Mouse (Mus musculus) CH12.LX (cell line): Measurements from ENCODE around the gene Clec2d. TPM values are rescaled to one million over a fixed set of nuclear protein-coding genes. Genes with fewer than 3 reads are reported as not detected.

Source experiments
- DNase-seq: peaks from one replicate; pipeline ENCODE4 v3.0.0-alpha.2; 2013; ENCODE audit errors: extremely low read depth
- H3K27ac ChIP-seq: 2 replicates; pipeline ENCODE4 v1.5.1; 2012; ENCODE audit warnings: low read depth, mild to moderate bottlenecking, control low read depth, moderate library complexity; ENCODE audit not compliant: insufficient read depth
- H3K27me3 ChIP-seq: replicated peaks from 2 replicates; pipeline ENCODE3; 2012; ENCODE audit warnings: inconsistent platforms
- H3K36me3 ChIP-seq, 2 experiments: replicated peaks in 1 of 2; 2 replicates each; pipeline versions ENCODE3 to v1.6.1; 2012; ENCODE audit warnings: inconsistent platforms in 1 of 2, low read length in 1 of 2, mild to moderate bottlenecking in 1 of 2, mixed read lengths in 1 of 2, moderate library complexity in 1 of 2; ENCODE audit not compliant: control insufficient read depth in 1 of 2, insufficient read depth in 1 of 2
- H3K4me1 ChIP-seq, 2 experiments: 2 replicates each; pipeline ENCODE4 v1.6.1; 2012; ENCODE audit warnings: inconsistent platforms in 1 of 2, moderate library complexity in 1 of 2; ENCODE audit not compliant: insufficient read depth in 2 of 2, control insufficient read depth in 1 of 2
- H3K4me2 ChIP-seq: 2 replicates; pipeline ENCODE4 v1.6.1; 2012; ENCODE audit warnings: low read depth, mild to moderate bottlenecking, control low read depth; ENCODE audit not compliant: poor library complexity, insufficient read depth, severe bottlenecking
- H3K4me3 ChIP-seq, 3 experiments: fragments of 150-350 bp in 1 of 3; sonication (generic) in 1 of 3; replicated peaks in 1 of 3; 2 replicates each; pipeline versions ENCODE3 to v1.5.1; 2011 to 2012; ENCODE audit warnings: low read depth in 2 of 3, low read length in 2 of 3, mild to moderate bottlenecking in 2 of 3, moderate library complexity in 2 of 3, control low read depth in 1 of 3, improper control_type of control experiment in 1 of 3, inconsistent platforms in 1 of 3, mixed read lengths in 1 of 3; ENCODE audit not compliant: poor library complexity in 1 of 3
- H3K79me2 ChIP-seq: replicated peaks from 2 replicates; pipeline ENCODE4 v1.6.1; 2012; ENCODE audit warnings: mild to moderate bottlenecking, moderate library complexity; ENCODE audit not compliant: control insufficient read depth, poor library complexity, insufficient read depth, severe bottlenecking; ENCODE audit errors: extremely low read depth
- H3K9ac ChIP-seq: 2 replicates; pipeline ENCODE4 v1.6.1; 2012; ENCODE audit warnings: low read depth, mild to moderate bottlenecking, control low read depth, moderate library complexity; ENCODE audit not compliant: insufficient read depth
- H3K9me3 ChIP-seq: replicated peaks from 2 replicates; pipeline ENCODE3; 2012; ENCODE audit warnings: low read length, inconsistent platforms, mixed read lengths
- BHLHE40 ChIP-seq: IDR thresholded peaks from 2 replicates; pipeline ENCODE4 v1.6.1; 2011; ENCODE audit warnings: mild to moderate bottlenecking, low read depth, low read length, improper control_type of control experiment
- CHD1 ChIP-seq: IDR thresholded peaks from 2 replicates; pipeline ENCODE4 v1.6.1; 2012; ENCODE audit warnings: low read depth, low read length, improper control_type of control experiment, inconsistent platforms
- CHD2 ChIP-seq: IDR thresholded peaks from 2 replicates; pipeline ENCODE4 v1.6.1; 2011; ENCODE audit warnings: low read length, improper control_type of control experiment
- CTCF ChIP-seq, 2 experiments: IDR thresholded peaks in 1 of 2; conservative IDR thresholded peaks in 1 of 2; 2 replicates each; pipeline ENCODE4 v1.5.1; 2011 to 2012; ENCODE audit warnings: low read depth in 2 of 2, low read length in 2 of 2, improper control_type of control experiment in 1 of 2, inconsistent platforms in 1 of 2, mild to moderate bottlenecking in 1 of 2, moderate library complexity in 1 of 2
- EP300 ChIP-seq: IDR thresholded peaks from 2 replicates; pipeline ENCODE4 v1.6.1; 2011; ENCODE audit warnings: low read length, improper control_type of control experiment
- ETS1 ChIP-seq: conservative IDR thresholded peaks from 2 replicates; pipeline ENCODE4 v1.6.1; 2012; ENCODE audit warnings: low read depth, mild to moderate bottlenecking, inconsistent platforms, low read length, improper control_type of control experiment, moderate library complexity
- HCFC1 ChIP-seq: IDR thresholded peaks from 2 replicates; pipeline ENCODE4 v1.6.1; 2012; ENCODE audit warnings: low read depth, mild to moderate bottlenecking, inconsistent platforms, low read length, improper control_type of control experiment
- IRF4 ChIP-seq: IDR thresholded peaks from 2 replicates; pipeline ENCODE4 v1.6.1; 2014; ENCODE audit warnings: low read depth, mild to moderate bottlenecking, inconsistent platforms, low read length, improper control_type of control experiment
- JUN ChIP-seq: IDR thresholded peaks from 2 replicates; pipeline ENCODE4 v1.6.1; 2011; ENCODE audit warnings: low read depth, mild to moderate bottlenecking, low read length, improper control_type of control experiment, moderate library complexity; ENCODE audit not compliant: insufficient read depth
- KAT2A ChIP-seq: IDR thresholded peaks from 2 replicates; pipeline ENCODE4 v1.6.1; 2012; ENCODE audit warnings: low read length, improper control_type of control experiment, inconsistent platforms; ENCODE audit not compliant: insufficient replicate concordance
- MAFK ChIP-seq: IDR thresholded peaks from 2 replicates; pipeline ENCODE4 v1.6.1; 2011; ENCODE audit warnings: low read length, improper control_type of control experiment; ENCODE audit not compliant: insufficient replicate concordance
- MEF2A ChIP-seq: IDR thresholded peaks from 2 replicates; pipeline ENCODE4 v1.6.1; 2014; ENCODE audit warnings: low read depth, mild to moderate bottlenecking, inconsistent platforms, low read length, improper control_type of control experiment, borderline replicate concordance
- MXI1 ChIP-seq: IDR thresholded peaks from 2 replicates; pipeline ENCODE4 v1.6.1; 2011; ENCODE audit warnings: mild to moderate bottlenecking, low read depth, low read length, improper control_type of control experiment
- MYC ChIP-seq: IDR thresholded peaks from 2 replicates; pipeline ENCODE4 v1.6.1; 2011; ENCODE audit warnings: low read depth, mild to moderate bottlenecking, improper control_type of control experiment, low read length
- NELFE ChIP-seq: IDR thresholded peaks from 2 replicates; pipeline ENCODE4 v1.6.1; 2011; ENCODE audit warnings: low read depth, low read length, improper control_type of control experiment
- NRF1 ChIP-seq: IDR thresholded peaks from 2 replicates; pipeline ENCODE4 v1.6.1; 2014; ENCODE audit warnings: low read depth, mild to moderate bottlenecking, inconsistent platforms, low read length, improper control_type of control experiment, moderate library complexity
- PAX5 ChIP-seq: IDR thresholded peaks from 2 replicates; pipeline ENCODE4 v1.6.1; 2012; ENCODE audit warnings: low read length, inconsistent platforms, mixed read lengths
- POLR2AphosphoS2 ChIP-seq: IDR thresholded peaks from 2 replicates; pipeline ENCODE4 v1.6.1; 2011; ENCODE audit warnings: low read depth, low read length, improper control_type of control experiment
- RAD21 ChIP-seq: IDR thresholded peaks from 2 replicates; pipeline ENCODE4 v1.6.1; 2011; ENCODE audit warnings: low read depth, mild to moderate bottlenecking, low read length, improper control_type of control experiment, moderate library complexity
- SIN3A ChIP-seq: IDR thresholded peaks from 2 replicates; pipeline ENCODE4 v1.6.1; 2012; ENCODE audit warnings: low read length, improper control_type of control experiment, inconsistent platforms
- SMC3 ChIP-seq: IDR thresholded peaks from 2 replicates; pipeline ENCODE4 v1.6.1; 2011; ENCODE audit warnings: low read depth, low read length, improper control_type of control experiment
- TCF12 ChIP-seq: IDR thresholded peaks from 2 replicates; pipeline ENCODE4 v1.6.1; 2014; ENCODE audit warnings: low read depth, mild to moderate bottlenecking, inconsistent platforms, low read length, improper control_type of control experiment
- UBTF ChIP-seq: IDR thresholded peaks from 2 replicates; pipeline ENCODE4 v1.6.1; 2012; ENCODE audit warnings: low read depth, mild to moderate bottlenecking, inconsistent platforms, low read length, improper control_type of control experiment, moderate library complexity
- ZKSCAN1 ChIP-seq: IDR thresholded peaks from 2 replicates; pipeline ENCODE4 v1.6.1; 2012; ENCODE audit warnings: low read depth, inconsistent platforms, low read length, improper control_type of control experiment, borderline replicate concordance
- ZMIZ1 ChIP-seq: IDR thresholded peaks from 2 replicates; pipeline ENCODE4 v1.6.1; 2012; ENCODE audit warnings: low read depth, mild to moderate bottlenecking, inconsistent platforms, low read length, improper control_type of control experiment
- ZNF384 ChIP-seq: IDR thresholded peaks from 2 replicates; pipeline ENCODE4 v1.6.1; 2012; ENCODE audit warnings: low read depth, low read length, improper control_type of control experiment, inconsistent platforms
- dilution Hi-C: fragments of 300-500 bp; cut with MboI; formaldehyde crosslinking; loops from 2 replicates; pipeline ENCODE4 v1.14.3; 2020; ENCODE audit warnings: low sequenced_read_pairs; ENCODE audit not compliant: extremely low pct_unique_long_range_greater_than_20kb, extremely low pct_ligation_motif_present
- in situ Hi-C: fragments of 300-500 bp; cut with MboI; formaldehyde crosslinking; loops from 3 replicates; pipeline ENCODE4 v1.14.3; 2019; ENCODE audit warnings: low sequenced_read_pairs, low pct_ligation_motif_present, low pct_unique_long_range_greater_than_20kb, mixed read lengths
- polyA plus RNA-seq: library from polyadenylated mRNA; unstranded; fragments of >175 nt; gene quantifications from 2 replicates; pipeline ENCODE4 v1.2.1, GENCODE M21; 2012; ENCODE audit warnings: low read depth; ENCODE audit not compliant: insufficient read length
- total RNA-seq, 2 experiments: library from RNA; depleted of rRNA; stranded (reverse); fragments of 300-350 nt in 1 of 2; fragments of >200 nt in 1 of 2; gene quantifications; 2 replicates each; pipeline ENCODE4 v1.2.3; 2012 to 2014

Gene Clec2d
- total and polyA plus RNA-seq, 3 experiments = 5.1 to 50.7 (median 25.9) TPM

GRCm38 (mm10) chr6:129232005-129232841, 51.8 kb downstream of the Clec2d start:
- Histone ChIP-seq H3K27me3 (no peaks in the 10 kb centered on the region), H3K79me2 (peaks cover 3% of the 10 kb centered on the region; the same call in 1 of the 2 replicates), H3K27ac (peak overlapping the region; percentile 91), H3K9ac (peak overlapping the region; percentile 43), H3K4me1 (peaks cover 37 to 68% of the 10 kb centered on the region in 2 experiments), H3K4me3 (no peak overlapping the region), H3K9me3 (peaks cover 9% of the 10 kb centered on the region), H3K36me3 (peaks cover 2 to 11% of the 10 kb centered on the region in 2 experiments), H3K4me2 (peak overlapping the region; percentile 22; the same call in 1 of the 2 replicates)
- dilution Hi-C loops (no loop called here), in situ Hi-C loops (loop anchor here (5.0 kb wide), 1 partner anchor 50 kb away; the partner anchor contains the start of gene Clec2d)
- no peak for TF ChIP-seq MAFK
- TF ChIP-seq IRF4 = no peak
- TF ChIP-seq POLR2AphosphoS2 = peak; percentile 42; the same call in 1 of the 2 replicates
- no peak for TF ChIP-seq CTCF (conservative IDR thresholded peaks at IDR 0.05 in 1 of 2, IDR thresholded peaks at IDR 0.05 in 1 of 2; ENCODE audit: low read depth in 2 of 2, low read length in 2 of 2)
- no peak for TF ChIP-seq ZKSCAN1
- TF ChIP-seq CHD1 = peak; percentile 59; the same call in 1 of the 2 replicates
- no peak for TF ChIP-seq ZNF384
- 0 out of 2 replicates have a peak, but pooled peaks have one; percentile 23 for TF ChIP-seq CHD2
- TF ChIP-seq ZMIZ1 = 0 out of 2 replicates have a peak, but pooled peaks have one; percentile 14
- TF ChIP-seq NELFE = no peak
- TF ChIP-seq MEF2A = no peak
- TF ChIP-seq NRF1 = no peak
- TF ChIP-seq HCFC1 = no peak
- no peak for TF ChIP-seq UBTF
- TF ChIP-seq PAX5 = no peak
- no peak for DNase-seq

- H3K79me2 ChIP-seq = peaks cover 3% of the 10 kb centered on the region; the same call in 1 of the 2 replicates
- in situ Hi-C loops (loop anchor here (5.0 kb wide), 1 partner anchor 51 kb away; the partner anchor contains the start of gene Clec2d), dilution Hi-C loops (no loop called here)
- H3K27ac ChIP-seq = peak overlapping the region; percentile 91; the same call in 1 of the 2 replicates
- no peaks in the 10 kb centered on the region for H3K27me3 ChIP-seq
- H3K4me2 ChIP-seq = peak overlapping the region; percentile 22; the same call in 1 of the 2 replicates
- peaks cover 9% of the 10 kb centered on the region for H3K9me3 ChIP-seq
- no peak overlapping the region for H3K4me3 ChIP-seq
- DNase-seq = peak; percentile 95
- peaks cover 0 to 9% of the 10 kb centered on the region in 2 experiments for H3K36me3 ChIP-seq
- H3K9ac ChIP-seq = peak overlapping the region; percentile 43; the same call in 1 of the 2 replicates
- H3K4me1 ChIP-seq = peaks cover 37 to 68% of the 10 kb centered on the region in 2 experiments
- TF ChIP-seq MYC (peak; percentile 41; the same call in 1 of the 2 replicates), NELFE (no peak), CHD1 (no peak; the same call in 1 of the 2 replicates), IRF4 (peak; percentile 91), ETS1 (peak; percentile 91), MEF2A (peak; percentile 97), EP300 (peak; percentile 98), MXI1 (no peak), ZMIZ1 (0 out of 2 replicates have a peak, but pooled peaks have one; percentile 70), MAFK (peak; percentile 71), PAX5 (no peak), UBTF (no peak), SIN3A (peak; percentile 47; the same call in 1 of the 2 replicates), TCF12 (peak; percentile 98), ZKSCAN1 (no peak), ZNF384 (no peak), SMC3 (no peak; the same call in 1 of the 2 replicates), JUN (peak; percentile 76; the same call in 1 of the 2 replicates), BHLHE40 (peak; percentile 93), RAD21 (no peak; the same call in none of the 2 replicates), KAT2A (no peak), POLR2AphosphoS2 (peak; percentile 55; the same call in 1 of the 2 replicates), CHD2 (peak; percentile 72; the same call in 1 of the 2 replicates)
These were observed 52.4 kb downstream of the Clec2d start for GRCm38 (mm10) chr6:129232842-129233205.
